Mouse (Mus musculus) forebrain, embryonic 12.5 days (tissue): ENCODE results near the gene Gm10697. TPM values are rescaled to one million over a fixed set of nuclear protein-coding genes. Genes with fewer than 3 reads are reported as not detected.
"Not testable (repeated sequence)": the region's sequence is repeated elsewhere in the genome, so short reads cannot be mapped to it uniquely, and the experiment has no call there.

ENCODE experiments used
- ATAC-seq: fragments of 200-750 bp; cut with Nextera tagmentation; 2 replicates; pipeline ENCODE4 v1.8.0; 2017; ENCODE audit warnings: moderate TSS enrichment; ENCODE audit not compliant: low FRiP score
- H3K27ac ChIP-seq: fragments of 300-500 bp; sonication (generic); 2 replicates; pipeline ENCODE4 v1.5.1; 2016; ENCODE audit warnings: mild to moderate bottlenecking
- H3K27me3 ChIP-seq: fragments of 300-500 bp; sonication (generic); 2 replicates; pipeline ENCODE4 v1.6.1; 2016; ENCODE audit warnings: mild to moderate bottlenecking
- H3K36me3 ChIP-seq: fragments of 300-500 bp; sonication (generic); replicated peaks from 2 replicates; pipeline ENCODE4 v1.6.1; 2016; ENCODE audit warnings: mild to moderate bottlenecking
- H3K4me1 ChIP-seq: fragments of 300-500 bp; sonication (generic); 2 replicates; pipeline ENCODE4 v1.6.1; 2016
- H3K4me2 ChIP-seq: fragments of 300-500 bp; sonication (generic); 2 replicates; pipeline ENCODE4 v1.6.1; 2016; ENCODE audit warnings: mild to moderate bottlenecking, moderate library complexity
- H3K4me3 ChIP-seq: fragments of 300-500 bp; sonication (generic); replicated peaks from 2 replicates; pipeline ENCODE4 v1.5.1; 2016; ENCODE audit warnings: mild to moderate bottlenecking
- H3K9ac ChIP-seq: fragments of 300-500 bp; sonication (generic); 2 replicates; pipeline ENCODE4 v1.6.1; 2016; ENCODE audit warnings: mild to moderate bottlenecking
- H3K9me3 ChIP-seq: fragments of 300-500 bp; sonication (generic); 2 replicates; pipeline ENCODE4 v1.6.1; 2016
- WGBS: fragments of 180-500 bp; shearing (Covaris S2); methylation state at CpG from one replicate; pipeline ENCODE4 v1.1.7; 2016; 5-methylcytosine and 5-hydroxymethylcytosine counted together
- polyA plus RNA-seq: library from polyadenylated mRNA; unstranded; fragments of >200 nt; fragmentation: Nextera tagmentation; extraction: Ambion mirVana; gene quantifications from 2 replicates; pipeline ENCODE4 v1.2.1, GENCODE M21; 2016

The Gm10697 gene
- not detected in 2 replicates for polyA plus RNA-seq

DNA sequence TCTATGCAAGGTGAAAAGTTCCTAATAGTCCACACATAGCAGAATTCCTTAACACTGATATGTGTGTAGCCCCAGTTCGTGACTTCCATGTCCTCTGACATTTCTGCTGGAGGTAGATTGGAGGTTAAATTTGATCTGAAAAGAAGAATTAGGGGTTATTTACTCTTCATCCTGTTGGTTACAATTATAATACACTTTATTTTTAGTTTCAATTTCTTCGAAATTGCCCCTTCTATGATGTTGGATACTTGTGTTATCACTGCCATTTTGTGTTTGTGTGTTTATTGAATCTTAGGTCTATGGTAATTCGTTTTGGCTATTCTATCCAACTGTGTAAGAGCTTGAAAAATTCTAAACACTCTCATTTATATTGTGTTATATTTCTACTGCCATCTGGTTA, at the start of gene Gm10697:
TSS of gene Gm10697 (minus strand) at position 101 of the 400 bp plus-strand sequence.
- H3K4me1 ChIP-seq, H3K27me3 ChIP-seq, H3K27ac ChIP-seq, H3K9ac ChIP-seq, H3K4me2 ChIP-seq, H3K36me3 ChIP-seq, ATAC-seq, H3K4me3 ChIP-seq, H3K9me3 ChIP-seq: not testable (repeated sequence)
- WGBS = 94% methylated on average over 2 of the region's 3 CpGs

DNA sequence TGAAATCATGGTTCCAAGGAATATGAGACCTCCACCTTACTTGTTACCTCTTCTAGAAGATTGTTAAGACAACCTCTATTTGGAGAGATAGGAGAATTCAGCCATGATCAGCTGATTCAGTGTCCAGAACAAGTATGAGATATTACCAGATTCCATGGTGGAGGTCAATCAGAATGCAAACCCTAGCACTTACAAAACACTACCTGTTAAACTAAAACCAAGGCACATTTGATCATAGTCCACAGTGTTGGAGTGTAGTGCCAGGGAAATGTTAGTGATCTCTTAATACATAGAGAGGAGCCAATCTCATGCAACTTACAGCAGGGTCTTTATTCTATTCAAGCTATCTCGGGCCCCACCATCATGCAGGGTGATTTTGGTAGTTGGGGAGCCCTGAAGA, 42.6 kb upstream of the Gm10697 start:
- not testable (repeated sequence) for H3K4me1 ChIP-seq, H3K36me3 ChIP-seq, H3K9me3 ChIP-seq, H3K27ac ChIP-seq, H3K4me3 ChIP-seq, ATAC-seq, H3K4me2 ChIP-seq, H3K27me3 ChIP-seq, H3K9ac ChIP-seq
- WGBS = 75% methylated on average over 1 of the region's 1 CpGs

DNA sequence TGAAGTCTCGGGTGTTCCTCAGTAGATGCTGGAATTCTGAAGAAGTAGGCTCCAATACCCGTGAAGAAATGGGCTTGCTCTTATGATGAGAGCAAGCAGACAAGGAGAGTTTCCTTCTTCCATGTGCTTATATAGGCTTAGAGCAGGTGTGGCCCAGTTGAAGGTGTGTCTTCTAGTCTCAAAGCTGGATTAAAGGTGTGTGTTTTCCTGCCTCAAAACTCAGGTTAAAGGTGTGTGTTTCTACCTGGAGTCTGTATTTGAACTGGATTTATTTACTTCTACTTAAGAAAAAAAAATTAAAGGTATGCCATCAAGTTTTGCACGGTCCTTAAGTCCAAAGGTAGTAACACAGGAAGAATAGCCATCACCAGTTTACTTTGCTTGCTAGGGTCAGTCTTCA, 17.7 kb downstream of the Gm10697 start, which contains the start of gene Gm9125:
TSS of gene Gm9125 (minus strand) at position 101 of the 400 bp plus-strand sequence.
- not testable (repeated sequence) for H3K4me2 ChIP-seq, H3K27me3 ChIP-seq, H3K4me1 ChIP-seq, ATAC-seq, H3K36me3 ChIP-seq, H3K27ac ChIP-seq, H3K9me3 ChIP-seq, H3K4me3 ChIP-seq, H3K9ac ChIP-seq
- WGBS = 91% methylated on average over 2 of the region's 3 CpGs

DNA sequence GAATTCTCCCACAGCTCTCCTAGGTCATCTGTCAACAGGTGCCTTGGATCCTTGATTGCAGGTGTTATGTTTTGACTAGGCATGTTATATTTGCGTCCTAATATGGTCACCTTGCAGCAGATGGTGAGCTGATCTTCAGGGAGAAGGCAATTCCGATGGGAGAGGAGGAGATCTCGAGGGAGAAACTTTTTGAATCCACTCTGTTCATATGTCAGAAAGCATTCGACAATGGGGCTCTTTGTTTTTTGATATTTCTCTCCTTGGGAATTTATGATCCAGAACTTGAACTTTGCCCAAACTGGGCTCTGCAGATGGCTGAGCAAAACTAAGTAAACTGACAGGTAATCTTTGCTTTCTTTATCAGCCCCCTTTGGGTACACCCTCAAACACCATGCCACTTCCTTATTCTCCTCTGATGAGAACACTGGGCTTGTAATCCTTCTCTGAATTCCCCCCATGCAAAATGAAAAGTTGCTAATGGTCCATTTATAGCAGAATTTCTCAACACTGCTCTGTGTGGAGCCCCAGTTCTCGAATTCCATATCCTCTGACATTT, 22.8 kb downstream of the Gm10697 start:
- not testable (repeated sequence) for H3K4me2 ChIP-seq, H3K27me3 ChIP-seq, H3K36me3 ChIP-seq, H3K9me3 ChIP-seq, H3K4me3 ChIP-seq, H3K27ac ChIP-seq, H3K9ac ChIP-seq, ATAC-seq, H3K4me1 ChIP-seq
- WGBS = no CpG with 5 or more reads among the region's 5 CpGs

DNA sequence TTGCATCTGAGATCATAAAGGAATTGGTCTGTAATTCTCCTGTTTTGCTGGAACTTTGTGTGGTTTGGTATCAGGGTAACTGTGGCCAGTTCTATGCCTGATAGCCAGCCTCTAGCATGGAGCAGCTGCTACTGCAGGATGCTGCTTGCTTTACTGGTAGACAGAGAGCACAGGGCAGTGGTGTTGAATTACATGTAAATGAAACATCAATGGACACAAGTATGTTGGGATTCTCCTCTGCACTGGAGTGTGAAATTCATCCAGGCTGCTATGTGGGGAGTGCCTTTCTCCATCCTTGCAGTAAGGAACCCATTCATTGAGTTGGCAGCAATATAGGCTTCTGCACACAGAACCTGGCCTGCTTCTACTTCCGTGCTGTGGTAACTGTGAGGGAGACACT, 34.2 kb downstream of the Gm10697 start:
- WGBS = 89% methylated on average over 1 of the region's 1 CpGs
- not testable (repeated sequence) for H3K9ac ChIP-seq, ATAC-seq, H3K4me2 ChIP-seq, H3K4me1 ChIP-seq, H3K27me3 ChIP-seq, H3K27ac ChIP-seq, H3K4me3 ChIP-seq, H3K36me3 ChIP-seq, H3K9me3 ChIP-seq

DNA sequence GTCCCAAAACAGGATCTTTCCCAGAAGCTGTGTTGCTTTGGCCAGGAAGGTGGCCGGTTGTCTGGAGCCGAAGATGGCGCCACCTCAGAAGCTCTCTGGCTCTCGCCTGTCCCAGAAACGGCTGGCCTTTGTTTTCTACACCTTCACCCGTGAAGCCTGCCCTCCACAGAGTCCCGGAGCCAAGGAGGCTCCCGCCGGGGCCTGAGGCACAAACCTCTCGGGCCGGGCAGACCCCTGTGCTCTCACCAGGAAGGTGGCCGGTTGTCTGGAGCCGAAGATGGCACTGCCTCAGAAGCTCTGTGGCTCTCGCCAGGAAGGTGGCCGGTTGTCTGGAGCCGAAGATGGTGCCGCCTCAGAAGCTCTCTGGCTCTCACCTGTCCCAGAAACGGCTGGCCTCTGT, 38.0 kb downstream of the Gm10697 start:
- ATAC-seq, H3K9ac ChIP-seq, H3K27me3 ChIP-seq, H3K27ac ChIP-seq, H3K9me3 ChIP-seq, H3K4me3 ChIP-seq, H3K36me3 ChIP-seq, H3K4me1 ChIP-seq, H3K4me2 ChIP-seq: not testable (repeated sequence)
- WGBS = 87% methylated on average over 18 of the region's 18 CpGs

Other genes with a start within 250 kb of the Gm10697 start
- gene Tdpoz3, start 246.6 kb downstream of the Gm10697 start, polyA plus RNA-seq = not detected in 2 replicates
- gene Gm9117, start 129.1 kb downstream of the Gm10697 start, polyA plus RNA-seq = not detected in 2 replicates
- gene Tdpoz5, start 111.3 kb downstream of the Gm10697 start, polyA plus RNA-seq = not detected in 2 replicates
- gene Gm9125, start 17.8 kb downstream of the Gm10697 start, polyA plus RNA-seq = not detected in 2 replicates
- gene Gm10696, start 105.5 kb upstream of the Gm10697 start, polyA plus RNA-seq = not detected in 2 replicates
- gene Gm5286, start 124.1 kb upstream of the Gm10697 start, polyA plus RNA-seq = not detected in 2 replicates
- gene Gm4778, start 191.4 kb upstream of the Gm10697 start, polyA plus RNA-seq = not detected in 2 replicates
- gene Them4, start 237.4 kb upstream of the Gm10697 start, polyA plus RNA-seq = 11.9 and 12.5 TPM in 2 replicates